Mouse (Mus musculus): ENCODE results near the gene Sec1.

GRCm38 (mm10) chr7:45649351-45649750 is 44.9 kb downstream of the Sec1 start:
- TF ChIP-seq MYOG (IDR thresholded peaks at IDR 0.05; ENCODE audit: control insufficient read depth, extremely low read depth, insufficient read length) (no peak), CTCF (IDR thresholded peaks at IDR 0.05; ENCODE audit: control insufficient read depth, insufficient read depth, insufficient read length) (no peak), MAX (IDR thresholded peaks at IDR 0.05) (no peak), MYOD1 (IDR thresholded peaks at IDR 0.05; ENCODE audit: control insufficient read depth, insufficient read length, low read depth) (no peak), CEBPB (IDR thresholded peaks at IDR 0.05; ENCODE audit: low read depth) (no peak)

Measured in C2C12 (cell line).